Mouse (Mus musculus): ENCODE measurements around the gene Ccdc9. TPM values are rescaled to one million over a fixed set of nuclear protein-coding genes. Genes with fewer than 3 reads are reported as not detected.
A peak's percentile ranks its signal among the peaks of the same experiment; 100 is the strongest.

Gene Ccdc9
- polyA plus RNA-seq, 2 experiments, result 4.2 to 24.7 TPM

GRCm38 (mm10) chr7:16284001-16284400 lies 2.6 kb downstream of the Ccdc9 start:
- Histone ChIP-seq H3K36me3 (replicated peaks; ENCODE audit: control insufficient read depth, insufficient read depth, low read depth) (peaks cover 37% of the 10 kb centered on the region), H3K27ac (no peak overlapping the region)

GRCm38 (mm10) chr7:16282334-16282733 lies 4.3 kb downstream of the Ccdc9 start:
- Histone ChIP-seq H3K27ac (no peak overlapping the region), H3K4me2 (ENCODE audit: low read depth) (no peak overlapping the region), H3K4me3 (ENCODE audit: insufficient read depth in 1 of 2, low read depth in 2 of 2, low read length in 2 of 2) (no peak overlapping the region), H3K9me3 (ENCODE audit: control insufficient read depth, low read length) (no peaks in the 10 kb centered on the region), H3K4me1 (replicated peaks; ENCODE audit: control insufficient read depth in 2 of 2, insufficient read depth in 2 of 2, low read length in 1 of 2) (peaks cover 9 to 15% of the 10 kb centered on the region in 2 experiments), H3K36me3 (replicated peaks; ENCODE audit: control insufficient read depth, insufficient read depth, low read depth) (peaks cover 39% of the 10 kb centered on the region), H3K9ac (replicated peaks) (no peak overlapping the region), H3K27me3 (ENCODE audit: control insufficient read depth, insufficient read depth, low read length) (no peaks in the 10 kb centered on the region)
- ATAC-seq (ENCODE audit: insufficient read depth), result no peak
- no peak for TF ChIP-seq CTCF (IDR thresholded peaks at IDR 0.05; ENCODE audit: low read depth)
- no peak for TF ChIP-seq EP300 (IDR thresholded peaks at IDR 0.05; ENCODE audit: low read depth)
- DNase-seq (ENCODE audit: low read depth in 3 of 3, low spot score in 3 of 3), result no peak
- 91% methylated on average over 13 of the region's 13 CpGs for WGBS (ENCODE audit: insufficient replicate concordance)

More at GRCm38 (mm10) chr7:16284001-16284400, 2.6 kb downstream of the Ccdc9 start:
- no peaks in the 10 kb centered on the region for H3K27me3 ChIP-seq (ENCODE audit: control insufficient read depth, insufficient read depth, low read length)
- no peaks in the 10 kb centered on the region for H3K9me3 ChIP-seq (ENCODE audit: control insufficient read depth, low read length)
- TF ChIP-seq CTCF (IDR thresholded peaks at IDR 0.05; ENCODE audit: low read depth) (no peak), EP300 (IDR thresholded peaks at IDR 0.05; ENCODE audit: low read depth) (no peak)
- DNase-seq (ENCODE audit: low read depth in 3 of 3, low spot score in 3 of 3) (no peak), ATAC-seq (ENCODE audit: insufficient read depth) (no peak)
- 87% methylated on average over 8 of the region's 8 CpGs for WGBS (ENCODE audit: insufficient replicate concordance)
- H3K4me3 ChIP-seq (ENCODE audit: insufficient read depth in 1 of 2, low read depth in 2 of 2, low read length in 2 of 2), result no peak overlapping the region
- no peak overlapping the region for H3K4me2 ChIP-seq (ENCODE audit: low read depth)
- no peak overlapping the region for H3K9ac ChIP-seq (replicated peaks)
- peaks cover 9 to 15% of the 10 kb centered on the region in 2 experiments for H3K4me1 ChIP-seq (replicated peaks; ENCODE audit: control insufficient read depth in 2 of 2, insufficient read depth in 2 of 2, low read length in 1 of 2)

GRCm38 (mm10) chr7:16280721-16281120 lies 5.9 kb downstream of the Ccdc9 start:
- H3K36me3 ChIP-seq (replicated peaks; ENCODE audit: control insufficient read depth, insufficient read depth, low read depth), result peaks cover 44% of the 10 kb centered on the region

GRCm38 (mm10) chr7:16274922-16275890 lies 11.4 kb downstream of the Ccdc9 start:
- peak; percentile 41 for TF ChIP-seq EP300 (IDR thresholded peaks at IDR 0.05; ENCODE audit: low read depth)
- 0 out of 2 replicates have a peak, but pooled peaks have one; percentile 1 for TF ChIP-seq CTCF (IDR thresholded peaks at IDR 0.05; ENCODE audit: low read depth)
- Histone ChIP-seq H3K4me2 (ENCODE audit: low read depth) (peak overlapping the region; percentile 96), H3K4me3 (ENCODE audit: insufficient read depth in 1 of 2, low read depth in 2 of 2, low read length in 2 of 2) (peak overlapping the region; percentile 0 to 73; a peak in 3 of 4 replicates), H3K36me3 (replicated peaks; ENCODE audit: control insufficient read depth, insufficient read depth, low read depth) (peaks cover 11% of the 10 kb centered on the region), H3K27me3 (ENCODE audit: control insufficient read depth, insufficient read depth, low read length) (no peaks in the 10 kb centered on the region), H3K4me1 (replicated peaks; ENCODE audit: control insufficient read depth in 2 of 2, insufficient read depth in 2 of 2, low read length in 1 of 2) (peaks cover 25 to 29% of the 10 kb centered on the region in 2 experiments), H3K9me3 (ENCODE audit: control insufficient read depth, low read length) (no peaks in the 10 kb centered on the region), H3K27ac (peak overlapping the region; percentile 82), H3K9ac (replicated peaks) (peak overlapping the region; percentile 84)
- ATAC-seq (ENCODE audit: insufficient read depth) (no peak), DNase-seq (ENCODE audit: low read depth in 3 of 3, low spot score in 3 of 3) (peak in 1 of 3 experiments; percentile 49)
- 37% methylated on average over 10 of the region's 10 CpGs for WGBS (ENCODE audit: insufficient replicate concordance)

More at GRCm38 (mm10) chr7:16280721-16281120, 5.9 kb downstream of the Ccdc9 start:
- no peak overlapping the region for H3K9ac ChIP-seq (replicated peaks)
- H3K4me3 ChIP-seq (ENCODE audit: insufficient read depth in 1 of 2, low read depth in 2 of 2, low read length in 2 of 2), result no peak overlapping the region
- H3K27ac ChIP-seq, result no peak overlapping the region
- H3K27me3 ChIP-seq (ENCODE audit: control insufficient read depth, insufficient read depth, low read length), result no peaks in the 10 kb centered on the region
- DNase-seq (ENCODE audit: low read depth in 3 of 3, low spot score in 3 of 3) (no peak), ATAC-seq (ENCODE audit: insufficient read depth) (no peak)
- no peaks in the 10 kb centered on the region for H3K9me3 ChIP-seq (ENCODE audit: control insufficient read depth, low read length)
- no peak overlapping the region for H3K4me2 ChIP-seq (ENCODE audit: low read depth)
- peaks cover 10 to 19% of the 10 kb centered on the region in 2 experiments for H3K4me1 ChIP-seq (replicated peaks; ENCODE audit: control insufficient read depth in 2 of 2, insufficient read depth in 2 of 2, low read length in 1 of 2)
- 87% methylated on average over 11 of the region's 11 CpGs for WGBS (ENCODE audit: insufficient replicate concordance)
- no peak for TF ChIP-seq CTCF (IDR thresholded peaks at IDR 0.05; ENCODE audit: low read depth)
- TF ChIP-seq EP300 (IDR thresholded peaks at IDR 0.05; ENCODE audit: low read depth), result no peak

- no peaks in the 10 kb centered on the region for H3K9me3 ChIP-seq (ENCODE audit: control insufficient read depth, low read length)
- 0% methylated on average over 18 of the region's 18 CpGs for WGBS (ENCODE audit: insufficient replicate concordance)
- H3K36me3 ChIP-seq (replicated peaks; ENCODE audit: control insufficient read depth, insufficient read depth, low read depth), result peaks cover 11% of the 10 kb centered on the region; the same call in 1 of the 2 replicates
- DNase-seq (ENCODE audit: low read depth in 3 of 3, low spot score in 3 of 3) (peak; percentile 72 to 82 (median 73)), ATAC-seq (ENCODE audit: insufficient read depth) (peak; percentile 83)
- peak overlapping the region; percentile 96 for H3K4me2 ChIP-seq (ENCODE audit: low read depth)
- no peaks in the 10 kb centered on the region for H3K27me3 ChIP-seq (ENCODE audit: control insufficient read depth, insufficient read depth, low read length)
- TF ChIP-seq EP300 (IDR thresholded peaks at IDR 0.05; ENCODE audit: low read depth) (no peak), CTCF (IDR thresholded peaks at IDR 0.05; ENCODE audit: low read depth) (no peak)
- peak overlapping the region; percentile 82 for H3K27ac ChIP-seq
- peak overlapping the region; percentile 73 to 79 for H3K4me3 ChIP-seq (ENCODE audit: insufficient read depth in 1 of 2, low read depth in 2 of 2, low read length in 2 of 2)
- H3K9ac ChIP-seq (replicated peaks), result peak overlapping the region; percentile 84
- H3K4me1 ChIP-seq (replicated peaks; ENCODE audit: control insufficient read depth in 2 of 2, insufficient read depth in 2 of 2, low read length in 1 of 2), result peaks cover 25 to 29% of the 10 kb centered on the region in 2 experiments
Measured at GRCm38 (mm10) chr7:16273766-16274140, 12.8 kb downstream of the Ccdc9 start.

All from liver, embryonic 14.5 days (tissue).